Mouse (Mus musculus) gastrocnemius, postnatal 4 days (tissue): Measurements from ENCODE around the gene Psmc2. TPM values are rescaled to one million over a fixed set of nuclear protein-coding genes. Genes with fewer than 3 reads are reported as not detected.

ENCODE experiments used
- DNase-seq, 2 experiments: peaks; one replicate each; pipeline ENCODE4 v3.0.0; 2021 to 2022; ENCODE audit warnings: low spot score in 2 of 2, mixed read lengths in 2 of 2
- long read RNA-seq, 2 experiments: library from polyadenylated mRNA; stranded (forward); transcript quantifications; one replicate each; pipeline ENCODE4 v2.0.0; 2021
- total RNA-seq, 2 experiments: library from RNA; stranded (reverse); gene quantifications; 2 replicates each; pipeline ENCODE4 v1.2.3; 2021

The Psmc2 gene
- total RNA-seq, result 100 to 1,000 TPM; 117 to 134 TPM
- long read RNA-seq, experiment 1, partial matches to known transcripts, result 156 of 163 reads
- long read RNA-seq, experiment 1, other reads (novel, unspliced or antisense), result 5 of 163 reads
- long read RNA-seq, experiment 2, partial matches to known transcripts, result 158 of 163 reads
- long read RNA-seq, experiment 2, other reads (novel, unspliced or antisense), result 4 of 163 reads

DNA sequence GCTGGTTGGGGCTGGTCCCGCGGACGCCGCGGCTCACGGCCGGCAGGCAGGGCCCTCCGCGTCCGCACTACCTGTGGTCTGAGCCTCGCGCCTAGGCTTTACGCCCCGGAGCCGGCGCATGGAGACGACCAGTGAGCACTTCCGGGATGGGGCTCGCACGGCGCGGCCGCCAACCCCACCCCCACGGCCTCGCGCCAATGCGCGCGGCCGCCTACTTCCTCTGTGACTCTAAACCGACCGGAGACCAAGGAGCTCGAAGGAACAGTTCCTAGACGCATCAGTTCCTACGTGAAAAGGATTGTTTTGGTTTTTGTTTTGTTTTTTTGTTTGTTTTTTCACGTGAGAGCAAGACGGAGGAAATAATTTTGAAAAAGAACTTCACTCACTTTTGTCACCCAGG is at the start of gene Psmc2, which contains the start of gene Dnajc2:
Gene Psmc2 (plus strand): TSS at position 231 of the 400 bp plus-strand sequence.
Gene Dnajc2 (minus strand): TSS at position 199 of the 400 bp plus-strand sequence.
- DNase-seq, result peak; percentile 83 to 88

DNA sequence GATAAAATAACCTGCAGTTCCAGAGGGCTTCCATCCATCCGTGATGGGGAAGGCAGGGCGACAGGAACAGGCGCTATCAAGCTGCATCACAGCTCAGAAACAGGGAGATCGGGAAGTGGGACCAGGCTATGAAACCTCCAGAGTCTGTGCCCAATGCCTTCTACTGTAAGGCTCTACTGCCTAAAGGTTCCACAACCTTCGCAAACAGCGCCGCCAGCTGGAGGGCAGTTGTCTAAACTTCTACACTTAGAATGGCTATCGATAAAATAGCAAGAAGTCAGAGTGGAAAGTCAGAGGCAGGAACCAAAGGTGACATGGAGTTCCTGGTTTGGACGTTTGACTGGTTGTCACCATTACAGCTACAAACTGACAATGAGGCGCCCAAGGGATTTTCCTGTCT is 49.5 kb upstream of the Psmc2 start:
- DNase-seq, result peak; percentile 53 to 69

DNA sequence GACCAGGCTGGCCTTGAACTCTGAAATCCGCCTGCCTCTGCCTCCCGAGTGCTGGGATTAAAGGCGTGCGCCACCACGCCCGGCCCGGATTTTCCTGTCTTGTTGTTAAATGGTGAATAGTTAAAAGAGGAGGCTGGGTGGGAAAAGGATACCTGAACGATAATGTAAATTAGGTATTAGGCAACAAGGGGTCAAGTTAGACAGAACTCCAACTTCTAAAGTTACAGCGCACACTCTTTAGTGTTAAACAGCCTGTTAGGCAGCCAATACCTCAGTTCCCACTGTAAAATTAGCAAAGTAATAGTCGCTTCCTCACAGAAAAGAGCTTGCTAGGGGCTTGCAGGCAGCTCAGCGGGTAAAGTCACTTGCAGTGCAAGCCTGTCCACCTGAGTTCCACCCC is 49.0 kb upstream of the Psmc2 start:
- DNase-seq, result no peak

DNA sequence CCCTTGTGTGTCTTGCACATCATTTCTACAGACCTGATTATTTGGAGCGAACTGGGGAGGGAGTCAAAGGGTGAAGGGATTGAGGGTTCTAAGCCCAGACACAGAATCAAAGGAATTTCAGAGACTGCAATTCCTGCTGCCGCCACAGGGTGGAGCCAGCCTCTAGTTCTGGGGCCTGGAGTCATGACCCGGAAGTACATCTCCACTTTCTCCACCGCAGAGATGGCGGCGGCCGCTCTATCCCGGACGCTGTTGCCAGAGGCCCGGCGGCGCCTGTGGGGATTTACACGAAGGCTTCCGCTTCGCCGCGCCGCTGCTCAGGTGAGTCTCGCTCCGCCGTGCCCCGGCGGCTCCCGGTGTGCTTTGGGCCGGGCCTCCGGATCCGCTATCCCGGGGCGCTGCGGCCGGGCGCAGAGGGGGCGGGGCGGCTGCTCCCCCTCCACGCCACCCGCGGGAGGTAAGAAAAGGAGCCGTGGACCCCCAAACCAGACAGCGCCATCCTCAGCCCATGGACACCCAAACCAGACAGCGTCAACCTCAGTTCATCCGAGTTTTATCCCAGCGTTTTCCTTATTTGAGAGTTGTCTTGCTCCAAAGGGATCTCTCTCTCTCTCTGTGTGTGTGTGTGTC is 48.0 kb upstream of the Psmc2 start, which contains the start of gene Pmpcb:
Gene Pmpcb (plus strand): TSS at position 186 of the 630 bp plus-strand sequence.
- peak; percentile 80 to 86 for DNase-seq

DNA sequence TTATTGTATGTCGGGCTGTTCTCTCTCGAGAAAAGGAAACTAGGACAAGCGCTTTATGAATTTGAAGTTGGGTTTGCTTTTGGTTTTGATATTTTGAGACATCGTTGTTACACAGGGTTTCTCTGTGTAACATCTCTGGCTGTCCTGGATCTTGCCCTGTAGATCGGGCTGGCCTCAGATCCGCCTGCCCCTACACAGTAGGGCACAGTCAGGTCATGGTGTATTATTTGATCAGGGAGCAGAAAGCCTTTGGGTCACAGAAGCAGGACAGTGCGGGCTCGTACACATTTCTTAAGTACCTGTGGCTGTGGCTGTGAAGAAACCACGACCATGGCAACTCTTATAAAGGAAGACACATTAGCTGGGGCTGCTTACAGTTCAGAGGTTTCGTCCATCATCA is 47.5 kb upstream of the Psmc2 start:
- DNase-seq, result no peak

DNA sequence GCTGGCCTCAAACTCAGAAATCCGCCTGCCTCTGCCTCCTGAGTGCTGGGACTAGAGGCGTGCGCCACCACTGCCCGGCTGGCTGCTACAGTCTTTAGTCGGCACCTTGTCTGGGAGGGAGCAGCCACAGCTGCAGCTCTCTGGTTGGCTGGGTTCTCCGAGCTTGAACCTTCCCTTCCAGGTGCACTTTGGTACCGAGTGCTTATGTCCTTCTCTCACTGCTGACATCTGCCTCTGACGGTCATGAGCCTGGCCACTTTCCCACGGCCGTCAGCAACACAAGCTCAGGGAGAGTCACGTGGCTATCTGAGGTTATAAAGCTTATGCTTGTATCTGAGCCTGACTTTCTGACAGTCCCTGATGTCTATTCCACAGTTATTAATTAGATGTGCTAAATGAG is 46.0 kb upstream of the Psmc2 start:
- DNase-seq, result no peak

DNA sequence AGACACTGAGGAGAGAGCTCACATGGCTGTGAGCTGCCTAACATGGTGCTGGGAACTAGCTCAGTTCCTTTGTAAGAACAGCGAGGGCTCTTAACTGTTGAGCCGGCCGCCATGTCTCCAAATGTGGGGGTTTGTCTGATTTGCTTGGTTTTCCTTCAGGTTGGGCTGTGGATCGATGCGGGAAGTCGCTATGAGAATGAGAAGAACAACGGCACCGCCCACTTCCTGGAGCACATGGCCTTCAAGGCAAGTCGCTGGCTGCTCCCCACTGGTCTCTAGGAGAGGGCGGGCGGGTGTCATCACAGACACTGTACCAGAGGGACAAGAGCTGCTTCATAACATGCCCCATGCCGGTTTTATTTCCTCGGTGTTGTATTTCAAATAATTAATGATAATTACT is 45.2 kb upstream of the Psmc2 start:
- no peak for DNase-seq

DNA sequence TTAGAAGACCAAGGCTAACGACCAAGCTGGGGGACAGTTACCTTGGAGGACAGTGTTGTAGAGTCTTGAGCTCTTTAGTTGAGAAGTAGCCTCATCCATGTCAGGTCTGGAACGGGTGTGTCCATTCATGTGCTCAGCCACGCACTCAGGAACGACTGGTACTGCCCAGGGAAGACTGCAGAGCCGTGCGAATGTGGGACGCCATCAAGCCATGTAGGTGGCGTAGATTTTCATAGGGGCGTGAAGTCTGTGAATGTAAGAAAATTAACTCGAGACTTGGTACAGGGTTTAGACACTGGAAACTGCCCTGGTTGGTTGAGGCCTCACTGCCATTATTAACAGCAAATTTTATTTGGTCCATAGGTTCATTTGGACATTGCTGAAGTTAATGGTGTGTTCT is 41.5 kb upstream of the Psmc2 start:
- DNase-seq, result no peak

DNA sequence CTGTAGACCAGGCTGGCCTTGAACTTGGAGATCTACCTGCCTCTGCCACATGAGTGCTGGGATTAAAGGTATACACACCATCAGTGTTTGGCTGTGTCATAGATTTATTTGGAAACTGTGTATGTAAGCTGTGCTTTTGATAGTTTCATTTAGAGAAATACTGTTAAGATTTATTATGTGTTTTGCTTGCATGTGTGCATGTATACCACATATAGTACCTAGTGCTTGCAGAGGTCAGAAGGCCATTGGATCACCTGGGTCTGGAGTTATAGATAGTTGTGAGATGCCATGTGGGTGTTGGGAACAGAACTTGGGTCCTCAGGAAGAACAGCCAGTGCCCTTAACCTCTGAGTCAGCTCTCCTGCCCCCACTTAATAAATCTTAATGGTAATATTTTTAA is 40.4 kb upstream of the Psmc2 start:
- DNase-seq, result no peak

DNA sequence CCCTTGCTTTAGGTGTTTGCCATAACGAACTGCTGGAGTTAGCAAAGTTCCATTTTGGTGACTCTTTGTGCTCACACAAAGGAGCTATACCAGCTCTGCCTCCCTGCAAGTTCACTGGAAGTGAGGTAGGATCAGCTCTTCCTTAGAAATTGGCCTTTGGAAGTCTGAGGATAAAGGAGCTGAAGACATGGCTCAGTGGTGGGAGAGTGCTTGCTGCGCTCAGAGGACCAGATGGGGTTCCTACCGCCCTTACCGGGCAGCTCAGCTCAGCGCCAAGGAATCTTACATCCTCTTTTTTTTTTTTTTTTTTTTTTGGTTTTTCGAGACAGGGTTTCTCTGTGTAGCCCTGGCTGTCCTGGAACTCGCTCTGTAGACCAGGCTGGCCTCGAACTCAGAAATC is 39.1 kb upstream of the Psmc2 start:
- no peak for DNase-seq

DNA sequence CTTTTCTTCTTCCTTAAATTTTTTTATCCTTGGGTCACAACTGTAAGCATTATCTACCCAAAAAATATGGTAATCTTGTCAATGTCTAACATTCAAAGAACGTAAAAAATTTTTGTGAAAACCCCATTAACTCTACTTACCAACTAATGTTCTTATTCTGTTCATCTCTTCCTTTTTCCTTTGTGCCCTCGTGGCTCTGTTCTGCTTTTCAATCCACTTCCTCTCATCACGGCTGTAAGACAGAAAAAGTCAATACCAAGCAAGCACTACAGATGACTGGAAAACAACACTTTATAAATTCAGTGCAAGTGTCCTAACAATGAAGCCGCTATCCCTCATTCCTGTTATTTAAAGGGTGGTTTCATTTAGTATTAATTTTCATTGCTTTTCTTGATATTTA is 16.6 kb upstream of the Psmc2 start:
- DNase-seq, result no peak

DNA sequence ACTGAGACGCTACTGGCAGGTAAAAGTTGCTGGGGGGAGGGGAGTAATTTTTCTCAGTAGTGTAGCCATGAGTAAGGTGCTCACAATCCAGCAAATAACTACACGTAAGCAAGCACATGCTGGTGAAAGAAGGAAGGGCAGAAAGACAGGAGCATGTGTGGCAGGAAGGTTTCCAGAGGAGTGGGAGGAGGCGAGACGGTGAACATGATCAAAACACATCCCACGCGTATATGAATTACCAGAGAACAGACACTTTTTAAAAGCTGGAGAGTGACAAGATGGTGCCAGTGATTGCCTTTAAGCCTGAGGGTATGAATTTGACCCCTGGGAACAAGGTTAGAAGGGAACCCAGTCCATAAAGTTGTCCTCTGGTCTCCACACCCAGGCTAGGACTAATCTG is 15.2 kb upstream of the Psmc2 start:
- no peak for DNase-seq

DNA sequence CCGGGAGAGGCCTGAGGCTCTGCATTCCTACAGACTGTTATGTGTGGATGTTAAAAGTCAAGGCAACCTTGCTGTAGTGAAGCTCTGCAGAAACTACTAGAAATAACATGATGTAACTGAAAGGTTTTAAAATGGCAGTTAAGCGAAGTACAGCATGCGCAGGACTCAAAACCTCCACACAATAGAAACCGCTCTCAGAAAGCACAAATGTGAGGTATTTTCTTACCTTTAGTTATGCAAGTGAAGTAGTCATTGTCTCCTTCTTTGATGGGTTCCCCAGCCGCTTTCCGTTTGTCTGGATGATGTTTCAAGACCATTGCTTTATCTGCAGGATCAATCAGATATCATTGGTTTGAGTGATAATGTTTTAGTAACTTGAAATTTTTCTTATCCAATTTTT is 8.6 kb upstream of the Psmc2 start:
- no peak for DNase-seq

DNA sequence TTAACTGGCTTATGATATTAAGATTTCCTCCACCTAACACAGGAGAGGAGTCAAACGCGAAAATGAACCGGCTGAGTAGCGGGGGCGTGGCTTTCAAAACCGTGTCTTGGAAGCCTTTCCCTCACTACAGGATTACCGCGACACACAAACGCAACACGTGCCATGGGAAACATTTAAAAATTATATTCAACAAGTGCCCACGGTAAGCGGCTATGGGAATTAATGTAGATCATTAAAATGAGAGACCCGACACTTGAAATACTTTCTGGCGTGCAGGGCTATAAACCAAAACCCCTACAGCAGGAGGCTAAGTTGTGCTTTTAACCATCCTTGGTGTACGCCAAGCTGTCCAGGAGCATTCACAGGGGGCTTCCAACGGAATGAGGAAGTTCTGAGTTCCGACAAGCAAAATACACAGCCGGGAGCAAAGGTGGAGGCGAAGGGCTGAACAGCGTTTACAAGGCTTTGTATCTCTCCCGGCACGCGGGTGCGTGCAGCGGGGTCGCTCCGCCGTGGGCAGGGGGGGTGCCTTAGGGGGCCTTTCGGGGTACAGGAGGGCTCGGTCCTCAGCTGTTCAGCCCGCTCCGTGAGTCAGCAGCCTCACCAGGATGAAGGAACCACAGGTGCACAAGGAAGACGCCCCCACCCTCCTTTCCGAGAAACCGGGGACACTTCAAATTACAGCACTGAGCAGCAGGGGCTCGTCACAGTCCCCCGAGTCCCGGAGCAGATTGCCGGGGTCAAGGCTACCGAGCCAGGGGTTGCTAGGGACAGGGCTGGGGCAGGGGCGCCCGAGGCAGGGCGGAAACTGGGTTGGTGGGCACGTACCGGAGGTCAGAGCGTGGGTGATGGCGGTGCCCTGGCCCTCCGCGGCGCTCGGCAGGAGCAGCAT is 676 bp upstream of the Psmc2 start:
- DNase-seq, result no peak

DNA sequence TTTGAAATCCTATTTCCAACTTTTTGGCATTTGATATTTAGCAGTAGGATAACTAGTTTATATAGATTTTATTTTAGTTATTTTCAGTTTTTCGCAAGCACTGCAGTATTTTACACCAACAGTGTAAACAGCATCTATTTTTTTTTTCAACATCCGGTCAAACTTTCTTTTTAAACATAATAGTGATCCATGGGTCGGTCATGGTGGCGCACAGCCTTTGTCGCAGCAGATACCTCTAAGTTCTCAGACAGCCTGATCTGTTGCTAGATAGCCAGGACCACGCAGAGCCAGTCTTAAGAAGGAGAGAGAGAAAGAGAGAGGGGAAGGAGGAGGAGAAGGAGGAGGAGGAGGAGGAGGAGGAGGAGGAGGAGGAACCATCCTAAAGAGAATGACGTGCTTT is 693 bp downstream of the Psmc2 start:
- no peak for DNase-seq

DNA sequence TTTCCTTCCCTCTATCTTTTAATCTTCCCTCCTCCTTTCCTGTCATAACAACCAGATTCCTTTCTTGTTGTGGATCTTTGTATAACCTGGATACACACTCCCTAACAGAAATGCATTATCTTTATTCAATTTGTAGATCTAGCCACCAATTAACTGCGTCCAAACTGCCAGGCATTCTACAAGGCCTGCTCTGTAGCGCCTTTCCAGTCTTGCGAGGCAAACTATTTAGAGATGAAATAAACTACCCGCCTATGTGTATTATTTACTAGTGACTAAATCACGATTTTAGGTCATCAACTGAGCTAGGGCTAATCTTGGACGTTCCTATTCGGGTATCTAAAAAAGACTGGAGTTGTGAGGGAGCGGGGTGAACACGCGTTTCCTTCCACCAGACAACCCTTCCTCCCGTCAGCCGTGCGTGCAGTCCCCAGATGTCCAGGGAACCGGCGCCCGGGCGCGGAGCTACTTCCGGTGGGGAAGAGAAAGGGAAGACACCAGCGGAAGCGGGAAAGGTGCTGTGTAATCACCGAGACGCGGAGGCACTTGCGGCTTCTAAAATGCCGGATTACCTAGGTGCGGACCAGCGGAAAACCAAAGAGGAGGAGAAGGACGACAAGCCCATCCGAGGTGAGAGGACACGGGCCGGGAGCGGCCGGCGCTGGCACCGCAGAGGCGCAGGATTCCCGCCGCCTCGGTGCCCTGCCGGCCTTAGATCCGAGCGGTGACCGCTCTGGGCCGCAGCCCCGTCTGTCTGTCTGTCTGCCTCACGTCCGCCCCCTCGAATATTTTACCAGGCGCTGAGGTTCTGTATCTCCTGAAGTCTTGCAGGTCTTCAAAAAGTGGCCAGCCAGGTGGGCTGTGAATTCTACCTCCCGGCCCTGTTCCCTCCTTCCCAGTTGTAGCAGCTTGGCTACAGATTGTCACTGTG is 1.4 kb downstream of the Psmc2 start:
- DNase-seq, result peak; percentile 82 to 92

DNA sequence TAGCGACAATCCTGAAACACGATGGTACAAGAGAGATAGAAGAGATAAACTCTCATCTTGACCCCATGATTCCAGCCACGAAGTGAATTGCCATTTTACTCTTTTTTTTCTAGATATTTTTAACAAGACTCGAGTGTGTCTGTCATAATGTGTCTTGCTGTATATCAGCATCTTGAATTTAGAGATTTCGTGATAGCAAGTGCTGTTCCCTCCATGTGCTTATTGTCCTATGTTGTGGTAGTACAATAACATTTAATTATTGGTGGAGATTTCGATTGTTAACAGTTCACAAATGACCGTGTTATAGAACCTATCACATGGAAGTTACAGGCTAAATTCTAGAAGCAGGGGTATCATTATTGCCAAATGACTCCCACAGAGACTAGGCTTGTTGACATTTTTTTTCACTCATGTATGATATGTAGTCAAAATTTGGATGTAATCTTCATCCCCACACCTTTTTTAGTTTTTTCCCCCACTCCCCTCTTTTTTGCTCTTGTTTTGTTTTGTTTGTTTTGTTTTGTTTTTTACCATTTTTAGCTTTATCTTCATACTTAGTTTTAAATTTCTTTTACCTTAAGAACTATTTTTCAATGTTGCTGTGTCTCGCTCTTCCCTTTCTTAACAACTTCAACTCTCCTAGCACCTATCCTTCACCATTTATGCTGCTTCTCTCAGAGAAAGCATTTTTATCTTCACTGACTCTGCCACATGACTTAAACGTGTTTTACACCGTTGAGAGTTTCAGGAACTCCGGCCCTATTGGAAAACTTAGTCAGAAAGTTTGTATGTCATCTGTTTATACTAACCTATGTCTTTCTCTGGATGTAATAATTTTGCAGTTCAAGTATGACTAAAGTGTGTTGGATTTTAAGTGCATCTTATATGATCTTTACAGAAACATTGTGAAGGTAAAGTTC is 2.4 kb downstream of the Psmc2 start:
- DNase-seq, result no peak

DNA sequence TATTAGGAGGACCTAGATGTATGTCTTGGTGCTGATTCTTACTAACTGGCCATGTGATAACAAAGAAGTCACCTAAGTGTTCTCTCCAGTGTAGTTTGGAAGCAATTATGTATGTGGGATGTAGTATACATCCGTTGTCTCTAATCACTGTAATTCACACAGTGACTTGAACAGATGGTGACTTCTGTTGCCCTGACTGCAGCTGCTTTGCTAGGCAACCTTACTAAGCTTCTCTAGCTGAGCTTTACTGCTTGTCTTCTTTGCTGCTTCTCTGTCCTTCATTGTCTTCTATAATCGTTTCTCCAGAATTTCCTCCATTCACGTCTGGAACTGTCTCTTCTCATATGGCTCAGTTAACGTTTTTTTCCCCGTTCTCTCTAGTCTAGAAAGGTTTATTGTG is 4.0 kb downstream of the Psmc2 start:
- DNase-seq, result no peak

DNA sequence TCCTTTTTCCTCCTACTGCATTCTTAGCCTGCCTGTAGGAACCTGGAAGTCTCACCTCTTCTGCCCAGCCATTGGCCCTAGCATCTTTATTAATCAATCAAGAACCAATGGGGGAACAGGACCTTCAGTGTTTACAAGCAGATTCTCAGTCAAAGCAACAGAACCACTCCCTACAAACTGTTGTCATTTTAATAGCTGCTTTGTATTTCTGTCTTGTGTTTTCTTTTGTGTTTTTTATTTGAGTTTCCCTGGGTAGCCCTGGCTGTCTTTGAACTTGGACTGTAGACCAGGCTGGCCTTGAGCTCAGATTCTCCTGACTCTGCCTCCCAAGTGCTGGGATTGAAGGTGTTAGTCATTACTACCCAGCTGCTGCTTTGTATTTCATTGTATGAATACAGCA is 7.1 kb downstream of the Psmc2 start:
- no peak for DNase-seq

DNA sequence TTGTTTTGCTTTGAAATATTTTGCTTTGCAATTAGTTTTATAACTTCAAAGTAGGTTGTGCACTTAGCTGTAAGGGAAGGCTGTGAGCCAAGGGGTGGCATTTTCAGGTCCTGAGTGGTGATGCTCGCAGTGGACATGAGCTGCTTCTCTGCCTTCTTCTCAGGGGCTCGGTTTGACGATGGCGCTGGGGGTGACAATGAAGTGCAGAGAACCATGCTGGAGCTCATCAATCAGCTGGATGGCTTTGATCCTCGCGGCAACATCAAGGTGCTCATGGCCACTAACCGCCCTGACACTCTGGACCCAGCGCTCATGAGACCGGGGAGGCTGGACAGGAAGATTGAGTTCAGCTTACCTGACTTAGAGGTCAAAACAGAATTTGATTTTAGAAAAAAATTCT is 17.8 kb downstream of the Psmc2 start:
- DNase-seq, result no peak
